Mouse (Mus musculus) brain, adult 2 months (tissue): ENCODE measurements around the gene Ndufa3.
"Not testable (repeated sequence)": the region's sequence is repeated elsewhere in the genome, so short reads cannot be mapped to it uniquely, and the experiment has no call there.

Source experiments
- DNase-seq: peaks from one replicate; pipeline ENCODE4 v3.0.0; 2011; ENCODE audit warnings: low read depth, low spot score

Ndufa3 gene

GRCm38 (mm10) chr7:3617242-3617995 is at the start of gene Ndufa3:
Ndufa3 (plus strand) TSS chr7:3617373.
- peak; percentile 98 for DNase-seq

- no peak for DNase-seq
Observed at GRCm38 (mm10) chr7:3569725-3570124, 47.4 kb upstream of the Ndufa3 start.

GRCm38 (mm10) chr7:3570580-3570979 is 46.6 kb upstream of the Ndufa3 start:
- not testable (repeated sequence) for DNase-seq

- no peak for DNase-seq
Observed at GRCm38 (mm10) chr7:3571847-3572246, 45.3 kb upstream of the Ndufa3 start.

- peak; percentile 69 for DNase-seq
Observed at GRCm38 (mm10) chr7:3574216-3574615, 43.0 kb upstream of the Ndufa3 start.

- DNase-seq, result no peak
Observed at GRCm38 (mm10) chr7:3576354-3577124, 40.6 kb upstream of the Ndufa3 start.

- DNase-seq, result no peak
Observed at GRCm38 (mm10) chr7:3578196-3578595, 39.0 kb upstream of the Ndufa3 start.

- no peak for DNase-seq
Observed at GRCm38 (mm10) chr7:3578952-3579546, 38.1 kb upstream of the Ndufa3 start.

GRCm38 (mm10) chr7:3580029-3580428 is 37.1 kb upstream of the Ndufa3 start:
- DNase-seq, result no peak

- no peak for DNase-seq
Observed at GRCm38 (mm10) chr7:3585763-3586162, 31.4 kb upstream of the Ndufa3 start.

GRCm38 (mm10) chr7:3586255-3586654 is 30.9 kb upstream of the Ndufa3 start:
- no peak for DNase-seq

GRCm38 (mm10) chr7:3587292-3587691 is 29.9 kb upstream of the Ndufa3 start:
- peak; percentile 49 for DNase-seq

- peak; percentile 40 for DNase-seq
Observed at GRCm38 (mm10) chr7:3590550-3590949, 26.6 kb upstream of the Ndufa3 start.

GRCm38 (mm10) chr7:3591534-3591933 is 25.6 kb upstream of the Ndufa3 start:
- DNase-seq, result no peak

GRCm38 (mm10) chr7:3593855-3594254 is 23.3 kb upstream of the Ndufa3 start:
- DNase-seq, result no peak

- no peak for DNase-seq
Observed at GRCm38 (mm10) chr7:3594686-3595085, 22.5 kb upstream of the Ndufa3 start.

- no peak for DNase-seq
Observed at GRCm38 (mm10) chr7:3595146-3595545, 22.0 kb upstream of the Ndufa3 start.

GRCm38 (mm10) chr7:3597755-3598154 is 19.4 kb upstream of the Ndufa3 start:
- DNase-seq, result not testable (repeated sequence)

GRCm38 (mm10) chr7:3601119-3601518 is 16.1 kb upstream of the Ndufa3 start:
- peak; percentile 86 for DNase-seq

GRCm38 (mm10) chr7:3606798-3607197 is 10.4 kb upstream of the Ndufa3 start:
- DNase-seq, result peak; percentile 41

GRCm38 (mm10) chr7:3607391-3607790 is 9.8 kb upstream of the Ndufa3 start:
- DNase-seq, result no peak

GRCm38 (mm10) chr7:3608668-3609067 is 8.5 kb upstream of the Ndufa3 start:
- no peak for DNase-seq
